Mouse (Mus musculus) heart, postnatal 14 days (tissue): ENCODE data around the gene Ttll6. TPM values are rescaled to one million over a fixed set of nuclear protein-coding genes. Genes with fewer than 3 reads are reported as not detected.

Source experiments
- DNase-seq, 2 experiments: peaks; one replicate each; pipeline ENCODE4 v3.0.0; 2021 to 2022
- intact Hi-C: fragments of 180-260 bp; cut with DNase I; formaldehyde crosslinking; loops from one replicate; pipeline ENCODE4 v1.15.1; 2025
- total RNA-seq, 2 experiments: library from RNA; stranded (reverse); gene quantifications; 2 replicates each; pipeline ENCODE4 v1.2.3; 2021

Gene Ttll6
- total RNA-seq, 2 experiments from 2014 or later = 0.07 TPM; not detected in 1

GRCm38 (mm10) chr11:96147471-96147870 lies 13.9 kb downstream of the Ttll6 start:
- DNase-seq = no peak
- intact Hi-C loops = no loop called here

DNA sequence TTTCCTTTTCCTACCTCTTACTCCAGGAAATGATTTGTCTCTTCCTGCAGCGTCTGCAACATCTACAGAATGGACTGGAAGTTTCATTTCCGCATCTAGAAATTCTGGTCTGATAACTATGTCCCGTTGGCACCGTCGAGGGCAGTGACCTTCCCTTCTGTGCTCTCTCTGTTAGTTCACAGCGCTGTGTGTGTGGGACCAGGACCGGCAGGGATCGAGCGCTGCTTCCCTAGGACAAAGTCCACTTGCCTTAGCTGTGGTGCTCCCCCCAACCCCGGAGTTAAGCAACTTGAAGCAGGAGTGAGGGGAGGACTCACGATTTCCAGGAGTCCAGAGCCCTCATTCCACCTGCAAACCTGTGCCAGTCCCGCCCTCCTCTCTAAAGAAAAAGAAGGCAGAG lies 31.2 kb downstream of the Ttll6 start:
- DNase-seq = no peak
- intact Hi-C loops = no loop called here

- no peak for DNase-seq
- intact Hi-C loops = no loop called here
Observed at GRCm38 (mm10) chr11:96168125-96168524, 34.5 kb downstream of the Ttll6 start.

GRCm38 (mm10) chr11:96169016-96169415 lies 35.4 kb downstream of the Ttll6 start:
- intact Hi-C loops = no loop called here
- no peak for DNase-seq

DNA sequence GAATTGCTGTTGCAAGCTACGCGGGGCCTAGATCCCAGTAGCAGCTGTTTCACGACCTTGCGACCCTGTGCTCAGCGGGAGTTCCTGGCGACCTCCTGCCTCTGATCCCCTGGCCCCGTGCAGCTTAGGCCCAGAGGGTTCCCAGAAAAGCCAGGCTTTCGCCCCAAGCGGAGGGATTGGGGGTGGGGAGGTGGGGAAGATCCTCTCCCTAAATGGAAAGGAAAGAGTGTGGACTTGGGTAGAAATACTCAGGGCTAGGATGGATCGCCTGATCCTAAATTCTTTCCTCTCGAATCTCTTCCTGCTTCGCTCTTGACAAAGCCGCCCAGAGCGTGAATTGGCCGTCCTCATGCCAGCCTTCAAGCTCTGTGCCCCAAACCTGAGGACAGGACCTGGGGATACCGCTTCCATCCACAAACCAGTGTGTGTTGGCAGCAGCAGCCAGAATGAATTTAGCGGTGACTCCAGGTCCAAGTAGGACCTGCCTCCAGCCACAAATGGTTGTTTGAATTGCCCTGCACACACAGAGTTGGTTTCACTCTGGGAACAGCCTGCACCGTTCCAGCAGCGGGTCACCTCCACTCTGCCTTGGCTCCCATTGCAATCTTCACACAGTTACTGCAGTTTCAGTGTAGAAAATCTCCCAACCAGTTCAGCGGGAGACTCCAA lies 37.3 kb downstream of the Ttll6 start:
- DNase-seq = no peak
- intact Hi-C loops = no loop called here

- intact Hi-C loops = no loop called here
- DNase-seq = no peak
Observed at GRCm38 (mm10) chr11:96171601-96172000, 38.0 kb downstream of the Ttll6 start.

GRCm38 (mm10) chr11:96172511-96173287 lies 39.1 kb downstream of the Ttll6 start:
- DNase-seq = no peak
- intact Hi-C loops = no loop called here

DNA sequence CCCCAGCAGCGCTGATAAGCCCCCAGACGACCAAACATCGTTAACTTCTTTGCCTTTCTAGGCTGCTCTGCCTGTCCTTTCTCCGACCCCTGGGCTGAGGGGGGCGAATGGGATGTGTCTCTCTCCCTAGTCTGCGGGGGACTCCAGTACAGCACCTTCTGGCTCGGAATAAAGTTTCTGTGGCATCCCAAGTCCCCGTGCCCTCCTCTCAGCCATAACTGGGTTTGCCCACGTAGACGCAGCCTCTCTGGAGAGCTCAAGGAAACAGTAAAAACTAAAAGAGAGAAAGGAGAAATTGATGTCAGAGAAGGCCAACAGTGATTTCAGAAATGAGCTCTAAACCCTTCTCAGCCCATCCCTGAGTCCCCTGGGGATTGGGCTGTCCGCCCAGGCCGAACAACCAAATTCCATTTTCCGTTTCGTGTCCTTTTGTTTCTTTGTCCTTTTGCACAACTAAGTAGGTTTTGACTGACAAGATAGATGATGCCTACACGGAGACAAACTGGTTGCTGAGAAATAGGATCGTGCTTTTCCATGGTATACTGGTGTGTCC lies 39.8 kb downstream of the Ttll6 start:
- intact Hi-C loops = no loop called here
- no peak for DNase-seq

- intact Hi-C loops = no loop called here
- no peak for DNase-seq
Observed at GRCm38 (mm10) chr11:96174881-96175280, 41.3 kb downstream of the Ttll6 start.

GRCm38 (mm10) chr11:96175511-96175910 lies 41.9 kb downstream of the Ttll6 start:
- DNase-seq = no peak
- intact Hi-C loops = no loop called here

- intact Hi-C loops = no loop called here
Observed at GRCm38 (mm10) chr11:96175951-96176530, 42.5 kb downstream of the Ttll6 start.

GRCm38 (mm10) chr11:96176841-96177240 lies 43.3 kb downstream of the Ttll6 start:
- intact Hi-C loops = no loop called here
- DNase-seq = no peak

More at GRCm38 (mm10) chr11:96175951-96176530, 42.5 kb downstream of the Ttll6 start:
- no peak for DNase-seq

- intact Hi-C loops = no loop called here
- DNase-seq = no peak
Observed at GRCm38 (mm10) chr11:96177546-96178174, 44.1 kb downstream of the Ttll6 start.

DNA sequence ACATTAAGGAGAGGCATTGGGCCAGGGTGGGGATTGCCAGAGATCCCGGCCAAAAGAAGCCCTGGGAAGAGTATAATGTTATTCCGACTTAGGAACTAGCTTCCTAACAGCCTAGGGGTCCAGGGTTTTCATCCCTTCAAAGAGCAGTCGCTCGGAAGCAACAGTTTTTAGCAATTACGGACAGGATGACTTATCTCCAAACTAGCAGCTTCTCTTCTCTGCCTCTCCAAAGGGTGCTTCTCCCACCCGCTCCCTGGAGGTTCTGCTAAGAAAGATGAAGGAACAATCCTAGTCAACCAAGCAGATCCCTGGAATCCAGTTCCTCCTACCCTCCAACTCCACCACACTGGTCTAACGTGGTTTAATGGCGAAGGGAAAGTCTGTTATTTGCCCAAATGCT lies 44.8 kb downstream of the Ttll6 start:
- no peak for DNase-seq
- intact Hi-C loops = no loop called here

DNA sequence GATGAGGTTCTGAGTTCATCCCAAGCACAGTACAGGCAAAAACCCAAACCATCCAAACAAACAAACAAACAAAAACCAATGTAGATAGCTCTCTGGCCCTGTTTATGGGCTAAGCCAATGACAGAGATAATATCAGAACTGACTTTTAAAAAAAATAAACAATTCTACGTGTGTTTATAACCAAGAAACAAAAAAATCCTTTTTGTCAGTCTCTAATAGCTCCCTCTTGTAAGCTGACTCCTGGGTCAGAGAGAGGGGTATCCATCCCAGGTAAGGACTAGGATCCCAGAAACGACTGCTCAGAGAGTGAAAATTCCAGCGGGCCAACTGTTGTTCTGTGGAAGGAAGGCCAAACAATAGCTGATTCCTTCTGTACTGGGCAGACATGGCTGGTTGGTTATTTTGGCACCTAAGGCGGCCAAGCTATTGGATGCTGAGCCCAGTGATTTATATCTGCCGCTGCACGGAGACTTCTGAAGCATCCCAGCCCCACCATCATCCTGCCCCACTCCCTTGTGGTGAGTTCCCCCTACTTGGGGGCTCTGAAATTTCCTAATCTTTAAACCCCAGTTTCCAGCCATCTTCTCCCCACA lies 45.4 kb downstream of the Ttll6 start:
- DNase-seq = no peak
- intact Hi-C loops = no loop called here

DNA sequence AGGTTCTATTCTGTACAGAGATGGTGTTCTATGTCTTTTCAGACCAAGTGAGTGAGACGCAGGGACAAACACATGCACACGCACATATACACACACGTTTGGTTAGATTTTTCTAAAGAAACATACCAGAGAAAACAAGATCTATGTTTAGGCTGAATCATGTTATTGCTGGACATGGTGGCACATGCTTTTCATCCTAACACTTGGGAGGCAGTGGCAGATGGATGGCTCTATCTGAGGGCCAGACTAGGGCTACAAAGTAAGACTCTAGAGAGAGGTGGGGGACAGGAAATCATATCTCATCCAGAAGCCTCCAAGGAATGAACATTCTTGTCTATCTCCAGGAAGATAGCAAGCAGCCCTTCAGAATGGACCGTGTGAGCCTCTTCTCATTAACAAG lies 47.5 kb downstream of the Ttll6 start:
- no peak for DNase-seq
- intact Hi-C loops = no loop called here

DNA sequence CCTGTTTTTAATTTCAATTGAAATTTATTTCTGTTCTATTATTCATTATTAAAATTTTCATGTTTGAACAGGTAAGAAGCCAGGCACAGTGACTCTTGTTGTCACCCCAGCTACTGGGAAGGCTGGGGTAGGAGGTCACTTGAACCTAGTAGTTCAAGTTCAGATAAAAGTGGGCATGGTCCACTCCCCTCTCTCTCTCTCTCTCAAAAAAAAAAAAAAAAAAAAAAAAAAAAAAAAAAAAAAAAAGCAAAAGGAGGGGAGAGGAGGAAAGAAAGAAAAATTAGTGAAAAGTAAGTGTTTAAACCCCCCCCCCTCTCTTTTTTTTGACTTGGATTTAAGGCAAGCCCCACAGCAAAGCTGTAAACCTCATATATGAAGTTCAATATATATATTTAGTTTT lies 50.6 kb downstream of the Ttll6 start:
- intact Hi-C loops = no loop called here
- DNase-seq = no peak

GRCm38 (mm10) chr11:96187321-96187720 lies 53.7 kb downstream of the Ttll6 start:
- DNase-seq = no peak
- intact Hi-C loops = no loop called here

- intact Hi-C loops = no loop called here
- no peak for DNase-seq
Observed at GRCm38 (mm10) chr11:96189810-96190522, 56.4 kb downstream of the Ttll6 start.

GRCm38 (mm10) chr11:96191132-96191531 lies 57.5 kb downstream of the Ttll6 start:
- DNase-seq = no peak
- intact Hi-C loops = no loop called here
